Mouse (Mus musculus) CH12.LX (cell line): ENCODE results near the gene Scarb1.

Experiments
- BHLHE40 ChIP-seq: IDR thresholded peaks from 2 replicates; pipeline ENCODE4 v1.6.1; 2011; ENCODE audit warnings: mild to moderate bottlenecking, low read depth, low read length, improper control_type of control experiment
- CTCF ChIP-seq, 2 experiments: IDR thresholded peaks in 1 of 2; conservative IDR thresholded peaks in 1 of 2; 2 replicates each; pipeline ENCODE4 v1.5.1; 2011 to 2012; ENCODE audit warnings: low read depth in 2 of 2, low read length in 2 of 2, improper control_type of control experiment in 1 of 2, inconsistent platforms in 1 of 2, mild to moderate bottlenecking in 1 of 2, moderate library complexity in 1 of 2
- EP300 ChIP-seq: IDR thresholded peaks from 2 replicates; pipeline ENCODE4 v1.6.1; 2011; ENCODE audit warnings: low read length, improper control_type of control experiment
- JUND ChIP-seq: conservative IDR thresholded peaks from 2 replicates; pipeline ENCODE4 v1.6.1; 2011; ENCODE audit warnings: low read depth, low read length, improper control_type of control experiment
- MYC ChIP-seq: IDR thresholded peaks from 2 replicates; pipeline ENCODE4 v1.6.1; 2011; ENCODE audit warnings: low read depth, mild to moderate bottlenecking, improper control_type of control experiment, low read length
- POLR2A ChIP-seq: IDR thresholded peaks from 2 replicates; pipeline ENCODE4 v1.6.1; 2011; ENCODE audit warnings: low read depth, mild to moderate bottlenecking, improper control_type of control experiment, low read length
- RCOR1 ChIP-seq: conservative IDR thresholded peaks from 2 replicates; pipeline ENCODE4 v1.6.1; 2012; ENCODE audit warnings: low read depth, mild to moderate bottlenecking, inconsistent platforms, low read length, improper control_type of control experiment

DNA sequence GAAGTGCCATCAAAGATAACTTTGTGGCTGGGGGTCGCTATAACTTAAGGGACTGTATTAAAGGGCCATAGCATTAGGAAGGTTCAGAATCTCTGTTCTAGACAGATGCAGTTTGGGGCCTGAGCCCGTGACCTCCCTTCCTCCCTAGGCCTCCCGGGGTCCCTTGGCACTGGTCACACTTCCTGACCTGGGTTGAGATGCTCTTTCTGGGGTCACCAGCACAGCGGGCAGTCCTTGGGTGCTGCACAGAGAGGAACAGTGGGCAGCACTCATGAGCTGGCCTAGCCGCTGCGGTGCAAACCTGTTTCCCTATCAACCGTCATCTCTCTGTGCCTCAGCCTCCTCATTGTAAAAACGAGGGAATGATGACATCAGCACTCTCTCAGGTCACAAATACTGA is 71.5 kb downstream of the Scarb1 start:
- TF ChIP-seq CTCF (conservative IDR thresholded peaks at IDR 0.05 in 1 of 2, IDR thresholded peaks at IDR 0.05 in 1 of 2; ENCODE audit: low read depth in 2 of 2, low read length in 2 of 2) (no peak), MYC (no peak), RCOR1 (no peak), JUND (no peak), BHLHE40 (no peak), POLR2A (no peak), EP300 (no peak)
